Mouse (Mus musculus): ENCODE data around the gene Capn7. TPM values are rescaled to one million over a fixed set of nuclear protein-coding genes. Genes with fewer than 3 reads are reported as not detected.

Gene Capn7
- total RNA-seq, 2 experiments from 2014 or later = 39.4 to 42.1 TPM

DNA sequence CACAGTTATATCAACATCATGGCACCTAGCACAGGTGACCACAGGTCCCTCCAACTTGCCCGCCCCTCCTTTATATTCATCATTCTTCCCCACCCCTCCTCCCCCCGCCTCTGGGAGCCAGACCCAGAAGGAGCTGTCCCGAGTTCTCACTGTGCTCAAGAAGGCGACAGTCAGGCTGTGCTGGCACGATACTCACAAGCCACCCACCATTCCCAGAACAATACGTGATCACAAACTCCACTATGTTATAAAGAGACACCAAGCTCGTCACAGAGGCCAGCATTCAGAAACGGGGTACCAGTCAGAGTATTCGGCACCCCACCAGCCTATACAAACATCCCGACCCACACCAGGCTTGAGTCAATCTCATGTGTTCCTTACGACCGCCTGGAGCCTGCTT is 60.9 kb downstream of the Capn7 start:
- DNase-seq = no peak

DNA sequence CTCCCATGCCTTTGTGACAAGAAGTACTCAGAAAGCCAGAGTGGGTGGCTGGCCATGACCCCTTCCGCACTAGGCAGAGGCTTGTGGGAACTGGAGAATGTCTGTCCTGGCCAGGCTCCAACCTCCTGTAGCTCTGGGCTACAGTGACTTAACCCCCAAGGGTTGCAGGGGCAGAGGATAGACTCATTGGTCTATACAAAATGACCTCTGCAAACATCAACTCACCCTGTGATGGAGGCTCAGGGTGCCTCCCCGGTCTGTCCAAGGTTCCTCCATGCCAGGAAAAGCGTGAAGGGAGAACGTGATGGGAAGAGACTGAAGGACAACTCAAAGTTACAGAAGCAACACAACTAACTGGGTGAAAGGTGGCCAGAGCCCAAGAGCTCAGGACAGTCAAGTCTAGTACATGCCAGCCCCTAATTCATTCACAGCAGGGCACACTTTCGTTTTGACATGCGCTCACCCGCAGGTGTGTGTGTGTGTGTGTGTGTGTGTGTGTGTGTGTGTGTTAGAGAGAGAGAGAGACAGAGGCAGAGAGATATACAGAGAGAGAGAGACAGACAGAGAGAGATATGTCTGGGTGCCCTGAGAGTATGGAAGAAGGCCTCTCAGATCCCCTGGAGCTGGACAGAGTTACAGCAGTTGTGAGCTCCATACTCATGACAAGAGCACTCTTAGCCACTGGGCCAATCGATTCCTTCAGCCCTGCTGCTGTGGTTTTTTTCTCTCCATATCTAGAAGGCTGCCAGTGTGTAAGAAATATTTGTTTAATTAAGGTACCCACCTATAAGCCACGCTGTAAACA is 61.6 kb downstream of the Capn7 start:
- DNase-seq = no peak

DNA sequence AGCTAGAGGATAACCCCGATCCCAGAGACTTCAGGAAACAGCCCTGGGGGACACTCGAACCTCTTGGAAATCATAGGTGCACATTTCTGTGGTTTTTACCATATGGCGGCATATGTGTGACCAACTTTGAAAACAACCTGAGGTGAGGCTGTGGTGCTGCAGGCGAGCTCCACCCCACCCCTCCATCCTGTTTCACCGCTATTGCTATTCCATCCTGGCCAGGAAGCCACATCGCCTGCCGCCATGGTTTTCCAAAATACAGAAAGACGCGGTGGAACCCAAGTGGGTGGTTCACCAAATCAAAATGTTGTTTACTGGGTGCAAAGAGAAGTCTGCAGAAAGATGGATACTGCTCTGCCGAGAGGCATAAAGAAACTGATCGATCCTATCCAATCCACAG is 62.4 kb downstream of the Capn7 start:
- no peak for DNase-seq

DNA sequence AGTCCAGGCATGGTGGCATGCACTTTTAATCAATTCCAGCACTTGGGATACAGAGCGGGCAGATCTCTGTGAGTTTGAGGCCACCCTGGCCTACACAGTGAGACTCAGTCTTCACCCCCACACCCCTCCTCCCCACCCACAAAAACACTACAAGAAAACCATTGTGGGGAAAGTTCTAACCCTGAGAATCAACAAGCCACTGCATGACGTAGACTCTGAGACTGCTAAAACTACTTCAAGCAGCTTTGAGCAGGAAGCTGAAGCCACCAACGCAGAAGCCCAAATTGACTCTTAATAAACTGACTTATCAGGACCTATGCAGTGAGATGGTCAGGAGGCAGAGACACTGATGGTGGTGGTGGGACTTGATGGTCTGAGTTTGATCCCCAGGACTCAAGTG is 62.8 kb downstream of the Capn7 start:
- DNase-seq = no peak

DNA sequence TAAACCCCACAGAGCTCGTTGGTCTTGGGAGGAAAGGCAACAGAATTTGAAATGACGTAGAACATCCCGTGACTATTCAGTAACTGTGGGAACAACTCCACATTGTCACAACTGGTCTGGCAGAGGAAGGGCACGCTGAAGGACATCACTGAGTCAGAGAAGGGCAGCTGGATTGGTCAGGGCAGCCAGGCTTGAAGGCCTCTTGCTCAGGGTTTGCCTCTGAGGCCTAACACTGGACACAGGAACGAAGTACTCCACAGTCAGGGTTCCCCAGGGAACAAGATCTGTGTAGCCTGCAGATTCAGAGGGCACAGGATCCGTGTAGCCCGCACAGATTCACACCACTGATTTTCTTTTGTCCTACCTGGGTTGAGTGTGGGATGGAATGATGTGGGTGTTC is 63.8 kb downstream of the Capn7 start:
- DNase-seq = no peak

DNA sequence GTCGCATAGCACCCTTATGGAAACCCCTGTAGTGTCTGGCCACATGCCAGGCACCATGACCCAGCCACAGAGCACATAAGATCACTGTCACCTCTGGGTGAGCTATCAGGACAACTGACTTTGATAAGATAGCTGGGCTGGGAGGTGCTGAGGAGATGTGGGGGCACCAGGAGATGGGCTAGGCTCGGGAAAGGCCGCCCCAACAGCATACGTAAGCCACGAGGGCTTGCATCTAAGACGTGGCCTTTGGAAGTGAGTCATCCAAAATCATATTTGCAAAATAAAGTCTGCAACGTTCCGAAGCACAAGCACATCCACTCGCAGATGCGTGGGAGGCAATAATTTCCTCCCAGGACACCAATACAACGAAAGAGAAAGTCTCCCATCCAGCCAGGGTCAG is 64.5 kb downstream of the Capn7 start:
- no peak for DNase-seq

DNA sequence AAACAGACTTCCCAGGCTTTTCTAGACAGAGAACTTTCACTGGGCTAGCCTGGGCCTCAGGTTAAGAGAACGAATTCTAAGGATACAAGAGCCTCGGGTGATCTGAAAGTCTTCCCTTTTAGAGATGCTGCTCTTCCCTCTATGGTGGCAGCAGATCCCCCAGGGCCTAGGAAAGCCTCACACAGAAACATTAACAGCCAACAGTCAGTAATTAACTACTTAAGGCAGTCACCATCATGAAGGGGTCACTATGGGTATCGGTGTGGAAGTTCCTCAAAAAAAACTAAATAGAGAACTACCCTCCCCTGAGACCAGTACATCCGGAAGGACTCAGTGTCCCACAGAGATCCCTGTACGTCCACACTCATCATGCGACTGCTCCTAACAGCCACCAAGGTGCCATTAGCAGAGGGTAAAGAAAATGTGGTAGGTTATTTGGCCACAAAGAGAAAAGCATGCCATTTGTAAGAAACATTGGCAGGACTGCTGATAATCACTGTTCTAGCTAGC is 65.5 kb downstream of the Capn7 start:
- DNase-seq = no peak

DNA sequence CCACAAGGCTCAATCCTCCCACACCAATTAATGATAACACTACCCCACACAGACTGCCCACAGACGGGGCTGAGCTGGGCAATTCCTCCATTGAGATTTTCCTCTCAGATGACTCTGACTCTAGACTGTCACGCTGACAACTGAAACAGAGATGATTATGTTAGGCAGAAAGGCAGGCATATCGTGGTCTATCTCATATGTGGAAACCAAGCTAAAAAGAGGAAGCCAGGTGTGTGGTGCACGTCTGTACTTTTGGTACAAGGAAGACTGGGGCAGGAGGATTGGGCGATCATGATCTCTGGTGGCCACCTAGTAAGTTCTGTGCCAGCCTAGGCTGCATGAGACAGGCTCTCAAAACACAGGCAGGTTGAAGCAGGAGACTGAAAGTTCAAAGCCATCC is 66.3 kb downstream of the Capn7 start:
- DNase-seq = no peak

DNA sequence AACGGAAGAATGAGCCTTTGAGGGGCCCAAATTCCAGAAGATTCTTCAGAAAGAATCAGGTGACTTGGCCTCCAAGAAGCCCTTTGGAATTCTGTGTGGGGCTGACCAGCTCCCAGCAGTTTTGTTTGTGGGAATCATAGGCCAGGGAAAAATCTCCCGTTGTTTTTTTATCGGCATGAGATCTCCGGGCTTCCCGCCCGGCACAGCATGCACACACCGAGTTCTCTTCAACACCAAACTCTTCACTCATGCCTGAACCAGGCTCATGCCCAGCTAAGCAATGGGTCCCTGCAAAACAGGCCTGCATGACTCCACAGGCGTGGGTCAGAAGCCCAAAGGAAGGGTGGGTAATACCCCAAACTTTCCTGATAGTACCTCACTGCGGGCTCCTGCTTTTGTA is 67.1 kb downstream of the Capn7 start:
- DNase-seq = no peak

DNA sequence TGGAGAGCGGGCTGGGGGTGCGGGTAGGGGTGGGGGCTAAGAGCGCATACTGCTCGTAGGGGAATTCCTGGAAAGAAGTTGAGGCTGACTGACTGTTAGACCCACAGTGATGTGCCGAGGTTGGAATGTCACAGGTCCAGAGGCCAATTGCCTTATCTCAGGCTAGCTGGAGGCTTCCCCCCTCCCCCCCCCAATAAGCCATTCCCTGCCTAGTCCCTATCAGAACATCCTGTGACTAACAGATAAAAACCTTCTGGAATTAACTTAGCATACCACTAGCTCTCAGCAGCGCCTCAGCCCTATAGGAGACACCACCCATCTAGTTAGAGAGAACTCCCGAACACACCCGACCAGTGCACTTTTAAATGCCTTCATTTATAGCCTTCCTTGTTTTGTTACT is 67.6 kb downstream of the Capn7 start:
- DNase-seq = no peak

DNA sequence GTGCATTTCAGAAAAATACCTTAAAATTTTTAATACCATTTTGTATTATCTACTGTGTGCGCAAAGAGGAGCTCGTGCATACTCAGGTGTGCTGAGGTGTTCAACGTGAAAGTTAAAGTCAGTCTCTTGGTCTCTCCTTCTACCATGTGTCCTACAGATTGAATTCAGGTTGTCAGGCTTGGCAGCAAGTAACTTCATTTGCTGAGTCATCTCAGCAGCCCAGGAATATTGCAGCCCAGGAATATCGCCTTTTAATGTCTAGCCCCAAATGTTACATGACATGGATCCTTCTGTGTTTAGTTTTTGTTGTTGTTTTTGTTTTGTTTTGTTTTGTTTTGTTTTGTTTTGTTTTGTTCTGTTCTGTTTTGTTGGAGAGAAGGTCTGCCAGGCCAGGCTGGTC is 68.2 kb downstream of the Capn7 start:
- no peak for DNase-seq

DNA sequence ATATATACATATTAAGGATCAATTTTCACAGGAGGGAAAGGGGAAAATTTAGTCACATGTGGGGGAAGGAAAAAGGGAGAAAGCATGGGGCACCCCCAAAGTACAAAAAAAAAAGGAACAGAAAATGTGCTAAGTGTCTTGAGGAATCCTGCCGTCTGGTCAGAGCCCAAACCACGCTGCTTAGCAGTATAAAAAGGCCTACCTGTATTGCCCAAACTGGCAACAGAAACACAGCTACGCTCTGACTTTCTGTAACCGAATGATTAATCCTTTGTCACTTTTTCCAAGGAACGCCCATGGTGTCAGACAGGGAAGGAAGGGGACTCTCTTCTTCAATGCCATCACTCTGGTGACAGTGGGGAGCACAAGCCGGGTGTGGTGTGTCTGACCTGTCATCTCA is 69.2 kb downstream of the Capn7 start:
- no peak for DNase-seq

DNA sequence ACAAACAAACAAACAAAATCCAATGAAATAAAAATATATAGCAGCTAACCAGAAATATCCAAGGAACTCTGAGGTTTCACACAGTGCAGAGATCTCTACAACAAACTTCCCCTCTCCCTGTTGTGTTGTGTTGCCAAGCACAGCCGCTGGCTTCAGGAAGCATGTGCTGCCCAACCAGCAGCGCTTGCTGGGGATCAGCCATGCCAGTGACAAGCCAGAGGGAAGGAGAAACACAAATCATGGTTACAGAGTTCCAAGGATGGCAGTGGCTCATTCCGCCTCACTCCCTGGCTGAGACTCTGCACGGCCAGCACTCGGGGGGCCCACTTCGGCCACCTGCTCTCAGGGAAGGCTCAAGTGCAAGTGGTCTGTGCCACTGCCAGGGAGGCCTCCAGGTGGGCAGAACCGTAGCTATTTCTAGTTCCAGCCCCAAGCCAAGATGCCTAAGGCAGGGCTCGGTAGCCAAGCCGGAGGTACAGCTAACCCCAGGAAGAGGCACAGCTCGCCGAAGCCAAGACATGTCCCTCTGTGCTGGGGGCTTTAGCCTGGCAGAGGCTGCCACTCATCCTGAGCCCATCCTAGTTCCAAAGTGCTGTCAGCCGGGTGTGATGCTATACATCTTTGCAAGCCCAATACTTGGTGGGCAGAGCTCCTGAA is 69.8 kb downstream of the Capn7 start:
- no peak for DNase-seq

DNA sequence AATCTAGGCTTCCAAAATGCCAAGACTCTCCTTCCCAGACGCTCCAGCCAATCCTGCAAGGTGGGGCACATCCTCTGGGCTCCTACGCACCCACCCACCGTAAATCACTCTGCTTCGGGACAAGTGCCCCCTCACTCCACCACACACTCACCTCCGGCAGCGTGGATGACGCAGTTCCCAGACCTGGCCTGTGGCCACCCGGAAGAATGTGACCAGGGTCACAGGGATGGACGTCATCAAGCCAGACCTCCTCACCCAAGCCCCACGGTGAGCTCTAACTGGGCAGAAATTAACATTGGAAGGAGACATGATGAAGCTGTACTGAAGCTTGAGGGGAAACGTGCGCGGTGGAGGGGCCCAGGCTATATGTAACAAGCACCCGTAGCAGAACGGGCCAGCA is 70.8 kb downstream of the Capn7 start:
- no peak for DNase-seq

DNA sequence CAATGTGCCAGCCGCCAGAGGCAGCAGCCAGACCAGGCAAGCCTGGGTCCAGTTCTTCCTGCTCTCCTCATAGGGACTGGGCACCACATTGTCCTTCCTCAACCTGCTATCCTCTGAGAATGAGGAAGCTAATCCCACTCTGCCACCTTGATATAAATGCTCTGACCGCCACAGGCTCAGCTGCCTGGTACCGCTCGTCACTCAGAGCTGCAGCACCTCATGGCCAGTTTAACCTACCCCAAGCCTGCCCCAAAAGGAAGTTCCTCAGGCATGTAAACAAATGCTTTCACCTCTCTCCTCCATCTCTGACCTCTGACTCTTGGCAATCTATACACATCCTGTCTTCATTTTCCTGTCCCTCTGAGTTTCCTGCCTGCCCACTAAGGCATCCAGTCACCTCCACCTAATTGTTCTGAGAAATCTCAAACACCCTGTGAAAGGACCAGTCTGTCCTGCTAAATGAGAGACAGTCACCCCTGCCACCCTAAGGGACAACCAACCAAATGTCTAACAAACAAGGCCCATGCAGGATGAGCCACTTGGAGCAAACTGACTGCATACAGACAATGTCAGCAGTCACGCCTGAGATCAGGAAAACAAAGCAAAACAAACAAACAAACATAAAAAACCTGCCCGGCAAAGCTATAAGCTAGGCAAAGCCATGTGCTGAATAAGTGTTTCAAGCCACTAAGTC is 71.6 kb downstream of the Capn7 start:
- DNase-seq = no peak

DNA sequence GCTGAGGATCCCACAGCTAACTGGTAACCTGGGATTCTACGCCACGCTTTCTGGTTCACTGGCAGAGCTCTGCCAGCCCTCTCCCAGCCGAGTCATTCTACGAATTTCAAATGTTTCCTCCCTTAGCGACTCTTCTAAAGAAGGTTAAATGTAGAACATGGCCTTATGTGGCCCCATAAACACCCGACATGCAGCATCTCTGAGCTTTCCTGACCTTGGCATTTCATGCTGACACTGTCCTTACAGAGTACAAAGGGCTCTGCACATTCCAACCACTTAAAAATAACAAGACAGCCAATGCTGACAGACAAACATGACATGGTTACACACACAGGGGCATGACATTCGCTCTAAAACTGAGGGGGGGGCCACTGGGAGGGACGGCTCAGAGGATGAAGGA is 72.2 kb downstream of the Capn7 start:
- DNase-seq = no peak

DNA sequence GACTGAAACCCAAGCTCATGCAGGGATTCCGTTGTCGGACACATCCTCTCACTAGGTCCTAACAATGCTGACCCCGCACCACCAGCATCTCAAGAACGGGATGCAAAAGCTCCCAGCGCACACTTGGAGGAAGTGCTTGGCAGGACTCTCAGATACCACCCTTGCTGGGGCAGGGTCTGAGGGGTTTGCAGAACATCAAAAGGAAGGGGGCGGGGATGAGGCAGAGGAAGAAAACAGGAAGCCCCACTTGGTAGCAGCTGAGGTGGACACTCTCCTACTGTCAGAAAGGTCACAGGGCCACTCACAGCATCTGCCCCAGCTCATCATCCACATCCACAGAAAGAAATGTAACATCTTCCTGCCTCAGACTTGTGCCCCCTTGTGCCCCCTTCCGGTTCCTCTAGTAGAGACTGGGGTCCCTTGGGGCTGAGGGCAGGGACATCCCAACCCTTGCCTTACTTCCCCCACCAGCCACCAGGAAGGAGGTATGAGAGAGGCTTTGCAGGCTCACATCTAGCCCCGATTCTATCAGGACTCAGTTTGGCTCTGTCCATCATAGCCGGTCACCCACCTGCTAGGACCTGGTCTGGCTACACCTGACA is 73.8 kb downstream of the Capn7 start:
- no peak for DNase-seq

DNA sequence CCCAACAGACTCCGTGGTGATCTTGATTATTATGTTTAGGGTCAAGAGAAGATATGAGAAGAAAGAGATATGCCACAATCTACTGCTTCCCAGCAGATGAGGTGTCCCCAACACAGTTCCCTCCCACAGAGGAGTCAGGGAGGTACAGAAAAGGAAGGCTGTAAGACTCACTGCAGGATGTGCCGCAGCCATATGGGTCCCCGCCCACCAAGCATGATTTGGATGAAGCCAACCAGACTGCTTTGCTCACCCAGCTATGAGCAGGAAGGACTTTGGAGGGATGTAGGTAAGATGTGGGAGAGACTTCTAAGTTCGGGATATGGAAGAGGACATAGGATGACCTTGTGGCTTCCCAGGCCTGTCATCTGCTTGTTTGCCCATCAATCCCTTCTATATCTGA is 74.3 kb downstream of the Capn7 start:
- DNase-seq = peak; percentile 73 to 75

DNA sequence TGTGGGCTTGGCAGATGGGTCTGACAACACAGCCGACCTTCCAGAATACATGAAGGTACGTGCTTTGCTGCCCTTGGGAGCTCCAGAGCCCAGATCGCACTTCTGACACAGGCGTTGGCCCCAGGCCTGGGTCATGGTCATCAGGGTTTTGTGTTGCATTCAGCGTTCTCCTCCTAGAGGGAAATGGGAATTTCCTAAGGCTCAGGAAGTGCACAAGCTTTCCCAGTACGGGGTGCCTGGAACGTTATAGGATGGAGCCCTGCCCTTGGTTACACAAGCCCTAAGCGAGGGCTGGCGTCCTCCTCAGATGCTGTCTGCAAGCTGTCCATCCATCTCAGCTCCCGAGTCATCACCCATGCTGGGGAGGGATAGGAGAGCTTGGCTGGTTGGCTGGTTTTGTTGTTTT is 76.2 kb downstream of the Capn7 start:
- DNase-seq = no peak

DNA sequence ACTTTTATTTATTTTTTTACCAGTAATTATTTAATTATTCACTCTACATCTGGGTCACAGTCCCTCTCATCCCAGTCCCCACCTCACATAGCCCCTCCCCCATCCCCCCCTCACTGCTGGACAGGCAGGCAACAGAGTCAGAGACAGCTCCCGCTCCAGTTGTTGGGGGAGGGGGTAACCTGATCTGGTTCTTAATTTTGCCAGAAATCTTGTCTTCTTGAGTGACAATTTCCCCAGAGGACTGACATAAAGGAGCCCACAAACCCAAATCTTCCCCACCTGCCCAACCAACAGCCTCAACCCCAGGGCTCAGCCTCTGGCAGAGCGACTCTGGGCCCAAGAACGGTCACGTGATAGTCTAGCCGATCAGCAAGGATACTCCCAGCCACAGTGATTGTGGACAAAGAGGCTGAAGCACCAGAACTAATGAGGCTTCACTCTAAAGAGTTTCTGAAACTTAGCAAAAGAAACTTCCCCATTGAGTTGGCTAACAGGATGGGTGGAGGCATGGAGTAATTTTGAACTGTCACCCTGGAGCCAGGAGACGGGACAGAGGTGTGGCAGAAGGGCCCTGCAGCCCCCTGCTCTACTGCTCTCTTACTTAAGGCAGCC is 77.1 kb downstream of the Capn7 start:
- no peak for DNase-seq

DNA sequence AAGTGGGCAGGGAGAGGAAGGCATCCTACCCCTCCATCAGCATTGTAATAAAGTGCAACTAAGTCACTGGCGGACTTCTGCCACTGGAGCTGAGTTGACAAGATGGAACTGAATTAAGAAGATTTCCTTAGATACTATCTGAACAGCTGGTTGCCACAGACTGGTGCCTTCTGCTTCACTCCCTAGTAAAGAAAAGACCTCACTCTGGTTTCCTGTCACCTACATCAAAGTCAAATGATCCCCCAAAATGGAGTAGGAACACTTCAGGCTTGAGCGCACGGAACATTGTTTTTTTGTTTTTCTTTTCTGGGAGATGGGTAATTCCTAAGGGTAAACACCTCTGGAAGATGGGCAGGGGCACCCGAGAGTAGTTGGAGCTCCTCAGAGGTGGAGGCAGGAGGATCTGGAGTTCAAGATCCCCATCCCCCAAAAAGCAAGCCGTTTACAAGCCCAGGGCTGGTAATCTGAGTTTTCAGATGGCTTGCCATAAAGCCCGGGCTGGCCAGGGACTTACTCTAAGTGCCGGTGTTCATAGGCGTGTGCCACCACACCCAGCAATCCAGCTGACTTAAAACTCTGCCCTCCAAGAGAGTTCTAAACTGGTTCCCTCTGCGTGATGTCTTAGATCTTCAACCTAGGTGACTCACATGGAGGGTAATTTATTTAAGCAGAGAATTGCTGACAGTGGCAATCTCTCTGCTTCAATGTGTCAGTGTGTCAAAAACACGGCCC is 78.0 kb downstream of the Capn7 start:
- DNase-seq = no peak

DNA sequence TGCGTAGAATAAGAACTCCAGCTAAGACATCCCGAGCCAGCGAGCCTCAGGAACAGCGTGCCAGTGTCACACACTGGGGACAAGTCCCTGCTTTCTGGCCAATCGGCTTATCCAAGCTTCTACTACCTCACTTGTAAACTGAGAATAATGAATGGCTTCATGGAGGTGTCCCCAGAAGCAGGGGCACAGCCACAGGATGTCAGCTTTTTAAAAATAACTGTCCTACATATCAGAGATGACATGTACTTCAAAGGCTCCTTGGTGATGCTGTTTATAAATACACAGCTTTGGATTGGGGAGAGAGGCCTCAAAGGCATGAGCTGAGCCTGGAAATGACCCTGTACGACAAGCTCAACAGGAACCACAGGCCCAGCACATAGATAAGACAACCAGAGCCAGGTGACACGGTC is 78.5 kb downstream of the Capn7 start:
- no peak for DNase-seq

Measured in layer of hippocampus, postnatal 36 days (tissue).